Mouse (Mus musculus): Measurements from ENCODE around the gene Atat1.

GRCm38 (mm10) chr17:35919060-35919715 is 9.3 kb upstream of the Atat1 start:
- TF ChIP-seq CTCF (IDR thresholded peaks at IDR 0.05; ENCODE audit: insufficient read depth, low read depth, low read length) (no peak), POLR2A (IDR thresholded peaks at IDR 0.05; ENCODE audit: insufficient read depth, low read depth, low read length) (no peak)

All from olfactory bulb, adult 2 months (tissue).